Mouse (Mus musculus) inflammation-experienced regulatory T-cells, adult 6 months (primary cell): ENCODE measurements around the gene Trappc11. TPM values are rescaled to one million over a fixed set of nuclear protein-coding genes. Genes with fewer than 3 reads are reported as not detected.
"Not testable (repeated sequence)": the region's sequence is repeated elsewhere in the genome, so short reads cannot be mapped to it uniquely, and the experiment has no call there.

Experiments
- ATAC-seq: one replicate; pipeline ENCODE4 v1.8.0; 2017
- polyA plus RNA-seq, 3 experiments: library from polyadenylated mRNA; unstranded; fragments of 100-300 nt; shearing (Covaris generic); gene quantifications; one replicate each; pipeline ENCODE4 v1.2.1; 2017

The Trappc11 gene
- polyA plus RNA-seq, 3 experiments from 2014 or later = 18.8 to 23.3 (median 20.9) TPM

- ATAC-seq = no peak
Observed at GRCm38 (mm10) chr8:47482354-47483071, 50.8 kb downstream of the Trappc11 start.

- ATAC-seq = no peak
Observed at GRCm38 (mm10) chr8:47480039-47480438, 53.2 kb downstream of the Trappc11 start.

- ATAC-seq = no peak
Observed at GRCm38 (mm10) chr8:47461650-47462049, 71.6 kb downstream of the Trappc11 start.

DNA sequence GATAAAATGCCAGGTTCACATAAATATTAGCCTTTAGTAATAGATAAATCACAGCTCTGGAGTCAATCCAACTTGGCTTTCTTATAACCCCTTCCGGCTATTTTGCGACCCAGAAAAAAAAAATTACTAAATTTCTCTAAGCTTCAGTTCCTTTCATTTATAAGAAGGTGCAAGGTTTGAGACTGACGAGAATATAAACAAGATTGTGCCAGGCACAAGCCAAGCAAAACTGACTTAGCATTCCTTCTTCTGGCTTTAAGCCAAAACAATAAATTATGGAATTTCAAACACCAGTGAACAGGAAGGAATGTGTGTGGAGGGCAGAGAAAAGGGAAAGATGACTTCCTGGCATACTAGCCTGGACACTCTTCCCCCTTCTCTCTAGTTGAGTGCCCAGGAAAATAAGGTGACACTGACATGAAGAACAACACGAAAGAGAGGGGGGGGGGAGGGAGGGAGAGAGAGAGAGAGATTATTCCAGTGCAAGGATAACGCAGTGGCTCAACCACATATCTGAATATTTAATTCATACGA, 74.0 kb downstream of the Trappc11 start:
- ATAC-seq = no peak

GRCm38 (mm10) chr8:47458591-47458990, 74.7 kb downstream of the Trappc11 start:
- ATAC-seq = no peak

GRCm38 (mm10) chr8:47449211-47449610, 84.1 kb downstream of the Trappc11 start:
- ATAC-seq = not testable (repeated sequence)

DNA sequence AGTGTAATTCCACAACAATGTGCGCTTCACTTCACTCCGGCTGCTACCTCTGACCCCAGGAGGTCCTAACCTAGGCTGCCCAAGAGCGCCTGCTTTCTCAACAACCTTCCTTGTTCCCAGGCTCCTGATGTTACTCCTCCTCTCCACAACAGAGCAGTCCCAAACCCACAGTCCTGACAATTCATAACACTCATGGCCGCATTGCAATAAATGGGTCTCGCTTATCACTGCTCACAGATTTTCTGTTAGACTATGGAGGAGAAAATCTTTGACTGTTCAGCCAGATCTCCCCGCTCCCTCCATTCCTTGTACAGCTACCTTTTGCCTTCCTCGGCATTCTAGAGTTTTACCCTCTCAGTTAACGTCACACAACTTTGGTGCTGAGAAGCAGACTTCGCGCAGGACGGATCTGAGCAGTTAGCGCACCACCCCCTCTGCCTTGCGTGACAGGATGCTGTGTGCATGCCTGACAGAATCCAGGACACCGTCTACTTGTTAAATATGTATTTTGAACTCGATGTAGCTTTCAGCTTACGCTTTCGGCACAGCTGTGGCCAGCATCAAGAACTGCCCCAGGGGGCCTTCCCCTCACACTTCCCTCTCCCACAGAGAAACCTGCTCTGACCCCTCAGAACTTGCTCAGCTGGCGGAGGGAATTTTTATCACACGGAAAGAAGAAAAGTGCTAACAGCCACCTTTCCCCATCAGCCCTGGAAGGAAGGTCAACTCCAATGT, 86.8 kb downstream of the Trappc11 start, which contains the start of gene Stox2:
Gene Stox2, minus strand, starts transcription at position 51 of the 735 bp plus-strand sequence.
- no peak for ATAC-seq

Other genes starting within 250 kb of the Trappc11 start
- under 1 TPM in 1 of 3 experiments, not detected in 2; 0.18 TPM for gene Stox2, start 87.1 kb downstream of the Trappc11 start, polyA plus RNA-seq
- 10 to 100 TPM; 17.3 to 21.5 (median 21.0) TPM for gene Rwdd4a, start 194 bp upstream of the Trappc11 start, polyA plus RNA-seq
- gene Ing2, start 142.1 kb upstream of the Trappc11 start, polyA plus RNA-seq = 1 to 10 TPM; 6.3 to 9.3 (median 8.0) TPM
- gene Cdkn2aip, start 180.5 kb upstream of the Trappc11 start, polyA plus RNA-seq = 10 to 100 TPM; 14.9 to 17.6 (median 15.4) TPM